Mouse (Mus musculus) lung, postnatal 0 days (tissue): ENCODE measurements around the gene Socs3. TPM values are rescaled to one million over a fixed set of nuclear protein-coding genes. Genes with fewer than 3 reads are reported as not detected.
A peak's percentile ranks its signal among the peaks of the same experiment; 100 is the strongest.

Experiments used
- ATAC-seq: fragments of 200-750 bp; cut with Nextera tagmentation; 2 replicates; pipeline ENCODE4 v1.8.0; 2017; ENCODE audit warnings: moderate library complexity
- DNase-seq: peaks from one replicate; pipeline ENCODE4 v3.0.0-alpha.2; 2016; ENCODE audit warnings: low spot score
- H3K27ac ChIP-seq: fragments of 300-500 bp; sonication (generic); 2 replicates; pipeline ENCODE4 v1.5.1; 2014; ENCODE audit warnings: antibody characterized with exemption, mild to moderate bottlenecking, low read length, mixed read lengths
- H3K27me3 ChIP-seq: fragments of 300-500 bp; sonication (generic); replicated peaks from 2 replicates; pipeline ENCODE4 v1.6.1; 2014; ENCODE audit warnings: low read length, mixed read lengths; ENCODE audit not compliant: insufficient read depth
- H3K36me3 ChIP-seq: fragments of 300-500 bp; sonication (generic); 2 replicates; pipeline ENCODE4 v1.6.1; 2014; ENCODE audit warnings: low read length, mixed read lengths; ENCODE audit not compliant: insufficient read depth
- H3K4me1 ChIP-seq: fragments of 300-500 bp; sonication (generic); 2 replicates; pipeline ENCODE4 v1.6.1; 2014; ENCODE audit warnings: antibody characterized with exemption, low read depth, low read length, mixed read lengths; ENCODE audit not compliant: insufficient read depth
- H3K4me2 ChIP-seq: fragments of 300-500 bp; sonication (generic); replicated peaks from 2 replicates; pipeline ENCODE4 v1.6.1; 2014; ENCODE audit warnings: low read depth, mild to moderate bottlenecking, low read length, moderate library complexity, mixed read lengths
- H3K4me3 ChIP-seq: fragments of 300-500 bp; sonication (generic); 2 replicates; pipeline ENCODE4 v1.5.1; 2014; ENCODE audit warnings: low read depth, low read length
- H3K9ac ChIP-seq: fragments of 300-500 bp; sonication (generic); replicated peaks from 2 replicates; pipeline ENCODE4 v1.6.1; 2014; ENCODE audit warnings: low read depth, mild to moderate bottlenecking
- H3K9me3 ChIP-seq: fragments of 300-500 bp; sonication (generic); 2 replicates; pipeline ENCODE4 v1.6.1; 2016; ENCODE audit warnings: low read length, mixed read lengths
- CTCF ChIP-seq: IDR thresholded peaks from 2 replicates; pipeline ENCODE4 v1.5.1; 2016; ENCODE audit warnings: antibody characterized with exemption, mild to moderate bottlenecking
- EP300 ChIP-seq: IDR thresholded peaks from 2 replicates; pipeline ENCODE4 v1.6.1; 2016; ENCODE audit warnings: antibody characterized with exemption, mild to moderate bottlenecking, control low read depth
- WGBS: fragments of 180-500 bp; shearing (Covaris S2); extraction: QIAGEN DNeasy Blood & Tissue Kit; methylation state at CpG from one replicate; pipeline ENCODE4 v1.1.7; 2014; 5-methylcytosine and 5-hydroxymethylcytosine counted together
- polyA plus RNA-seq: library from polyadenylated mRNA; unstranded; fragments of >200 nt; fragmentation: Nextera tagmentation; extraction: Ambion mirVana; gene quantifications from 2 replicates; pipeline ENCODE4 v1.2.1, GENCODE M21; 2015

Socs3 gene
- polyA plus RNA-seq, 1 experiment from 2014 or later: 27.5 TPM

- DNase-seq: no peak
- H3K4me3 ChIP-seq: peak overlapping the region; percentile 92
- H3K4me1 ChIP-seq: peaks cover 44% of the 10 kb centered on the region; the same call in 1 of the 2 replicates
- peak overlapping the region; percentile 89 for H3K4me2 ChIP-seq
- TF ChIP-seq CTCF (no peak), EP300 (no peak)
- H3K9ac ChIP-seq: no peak overlapping the region; the same call in 1 of the 2 replicates
- no peaks in the 10 kb centered on the region for H3K36me3 ChIP-seq
- 77% methylated on average over 7 of the region's 7 CpGs for WGBS
- H3K9me3 ChIP-seq: no peaks in the 10 kb centered on the region
- H3K27me3 ChIP-seq: no peaks in the 10 kb centered on the region
- no peak for ATAC-seq
- H3K27ac ChIP-seq: no peak overlapping the region
These were observed 3.2 kb downstream of the Socs3 start for GRCm38 (mm10) chr11:117966506-117967100.

- Histone ChIP-seq H3K36me3 (no peaks in the 10 kb centered on the region), H3K27ac (peak overlapping the region; percentile 90), H3K27me3 (no peaks in the 10 kb centered on the region), H3K9ac (no peak overlapping the region), H3K9me3 (no peaks in the 10 kb centered on the region), H3K4me3 (0 out of 2 replicates have a peak overlapping the region, but pooled peaks have one; percentile 2), H3K4me2 (peak overlapping the region; percentile 14; the same call in 1 of the 2 replicates), H3K4me1 (peaks cover 44% of the 10 kb centered on the region; the same call in 1 of the 2 replicates)
- no peak for DNase-seq
- TF ChIP-seq CTCF: no peak
- TF ChIP-seq EP300: no peak
- ATAC-seq: no peak
- WGBS: 42% methylated on average over 9 of the region's 9 CpGs
These were observed 4.3 kb downstream of the Socs3 start for GRCm38 (mm10) chr11:117965561-117965981.

- no peak for DNase-seq
- Histone ChIP-seq H3K9me3 (no peaks in the 10 kb centered on the region), H3K27ac (peak overlapping the region; percentile 90; the same call in 1 of the 2 replicates), H3K4me1 (peaks cover 42% of the 10 kb centered on the region; the same call in 1 of the 2 replicates), H3K4me3 (no peak overlapping the region), H3K4me2 (peak overlapping the region; percentile 14; the same call in 1 of the 2 replicates), H3K36me3 (no peaks in the 10 kb centered on the region), H3K27me3 (no peaks in the 10 kb centered on the region), H3K9ac (no peak overlapping the region)
- TF ChIP-seq EP300 (peak; percentile 51), CTCF (no peak)
- 34% methylated on average over 7 of the region's 7 CpGs for WGBS
- ATAC-seq: no peak
These were observed 4.8 kb downstream of the Socs3 start for GRCm38 (mm10) chr11:117965052-117965451.

- WGBS: 62% methylated on average over 1 of the region's 1 CpGs
- Histone ChIP-seq H3K4me2 (peak overlapping the region; percentile 72), H3K27me3 (no peaks in the 10 kb centered on the region), H3K4me3 (no peak overlapping the region), H3K27ac (peak overlapping the region; percentile 90), H3K36me3 (no peaks in the 10 kb centered on the region), H3K9ac (no peak overlapping the region), H3K9me3 (no peaks in the 10 kb centered on the region), H3K4me1 (peaks cover 47% of the 10 kb centered on the region; the same call in 1 of the 2 replicates)
- DNase-seq (no peak), ATAC-seq (no peak)
- TF ChIP-seq CTCF (peak; percentile 41; the same call in 1 of the 2 replicates), EP300 (no peak)
These were observed 5.6 kb downstream of the Socs3 start for GRCm38 (mm10) chr11:117964294-117964693.

- TF ChIP-seq CTCF: no peak
- 0 out of 2 replicates have a peak, but pooled peaks have one; percentile 6 for TF ChIP-seq EP300
- Histone ChIP-seq H3K4me1 (peaks cover 51% of the 10 kb centered on the region; the same call in 1 of the 2 replicates), H3K4me3 (peak overlapping the region; percentile 27), H3K9me3 (no peaks in the 10 kb centered on the region), H3K4me2 (peak overlapping the region; percentile 72), H3K27me3 (no peaks in the 10 kb centered on the region), H3K36me3 (no peaks in the 10 kb centered on the region), H3K27ac (peak overlapping the region; percentile 90), H3K9ac (peak overlapping the region; percentile 46; the same call in 1 of the 2 replicates)
- DNase-seq: no peak
- 6% methylated on average over 9 of the region's 9 CpGs for WGBS
- ATAC-seq: peak; percentile 1; the same call in 1 of the 2 replicates
These were observed 6.0 kb downstream of the Socs3 start for GRCm38 (mm10) chr11:117963872-117964271.

GRCm38 (mm10) chr11:117963091-117963793 is 6.6 kb downstream of the Socs3 start:
- Histone ChIP-seq H3K9ac (peak overlapping the region; percentile 46; the same call in 1 of the 2 replicates), H3K4me2 (peak overlapping the region; percentile 72), H3K4me3 (peak overlapping the region; percentile 27), H3K36me3 (no peaks in the 10 kb centered on the region), H3K4me1 (peaks cover 55% of the 10 kb centered on the region; the same call in 1 of the 2 replicates), H3K9me3 (no peaks in the 10 kb centered on the region), H3K27me3 (no peaks in the 10 kb centered on the region), H3K27ac (peak overlapping the region; percentile 90)
- under 1% methylated on average over 37 of the region's 40 CpGs for WGBS
- ATAC-seq (peak; percentile 86), DNase-seq (peak; percentile 99)
- peak; percentile 22; the same call in 1 of the 2 replicates for TF ChIP-seq CTCF
- peak; percentile 71 for TF ChIP-seq EP300
